Mouse (Mus musculus): ENCODE measurements around the gene 4632433K11Rik.

DNA sequence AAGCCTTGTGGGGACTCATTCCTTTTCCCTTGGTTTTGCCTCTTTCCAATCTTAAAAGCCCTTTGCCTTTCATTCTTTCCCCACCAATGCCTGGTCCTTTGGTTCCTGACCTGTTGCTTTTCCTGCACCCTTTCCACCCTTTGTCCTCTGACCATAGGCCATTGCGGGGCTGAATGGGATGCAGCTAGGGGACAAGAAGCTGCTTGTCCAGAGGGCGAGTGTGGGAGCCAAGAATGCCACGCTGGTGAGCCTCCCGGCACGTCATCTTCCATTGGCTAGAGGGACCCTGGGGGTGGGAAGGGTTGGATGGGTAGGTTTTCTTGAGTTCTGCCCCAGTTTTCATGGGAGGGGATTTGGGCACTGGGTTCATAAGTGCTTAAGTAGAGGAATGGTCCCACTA lies 41.1 kb downstream of the 4632433K11Rik start:
- TF ChIP-seq POLR2A (IDR thresholded peaks at IDR 0.05; ENCODE audit: extremely low read depth, insufficient read depth, low read length) (no peak), CTCF (IDR thresholded peaks at IDR 0.05; ENCODE audit: extremely low read depth, insufficient read depth, low read length) (no peak)
